Mouse (Mus musculus) kidney, postnatal 14 days (tissue): Measurements from ENCODE around the gene Fut9.

Experiments used
- DNase-seq: peaks from one replicate; pipeline ENCODE4 v3.0.0; 2022; ENCODE audit warnings: mixed read lengths

Gene Fut9

DNA sequence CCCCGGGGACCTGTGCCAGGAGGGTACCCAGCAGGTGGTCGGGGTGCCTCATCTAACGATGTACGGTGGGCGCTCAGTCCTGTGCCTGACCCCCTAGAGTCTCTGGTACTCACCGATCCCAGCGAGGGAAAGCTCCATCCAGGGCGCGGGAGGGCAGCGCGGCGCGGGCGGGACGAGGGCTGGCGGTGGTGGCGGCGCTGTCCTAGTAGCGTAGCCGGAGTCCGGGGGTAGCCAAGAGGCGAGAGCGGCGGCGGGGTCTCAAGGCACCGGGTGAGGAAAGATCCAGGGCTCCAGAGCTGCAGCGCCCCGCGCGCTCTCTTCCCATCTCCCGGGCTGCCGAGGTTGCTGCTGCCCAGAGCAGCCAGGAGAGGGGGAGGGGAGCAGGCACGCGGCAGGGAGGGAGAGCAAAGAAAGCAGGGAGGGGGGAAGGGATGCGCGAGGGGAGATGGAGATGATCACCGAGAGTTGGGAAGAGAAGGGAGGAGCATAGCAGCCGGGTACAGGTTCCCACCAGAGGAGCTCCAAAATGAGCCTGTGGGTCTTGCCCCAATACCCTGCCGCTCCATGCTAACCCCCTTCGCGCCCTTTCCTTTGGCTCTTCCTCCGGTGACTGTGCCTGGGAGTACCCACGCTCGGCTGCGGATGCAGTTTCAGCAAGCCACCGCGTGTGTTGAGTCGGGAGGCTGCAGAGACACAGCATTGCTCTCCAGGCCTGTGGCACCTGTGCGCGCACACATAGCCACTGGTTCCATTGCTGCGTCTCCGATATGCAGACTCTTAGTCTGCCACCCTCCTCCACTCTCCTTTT, at the start of gene Fut9:
Gene Fut9, minus strand, starts transcription at position 769 of the 808 bp plus-strand sequence.
- peak; percentile 71 for DNase-seq

DNA sequence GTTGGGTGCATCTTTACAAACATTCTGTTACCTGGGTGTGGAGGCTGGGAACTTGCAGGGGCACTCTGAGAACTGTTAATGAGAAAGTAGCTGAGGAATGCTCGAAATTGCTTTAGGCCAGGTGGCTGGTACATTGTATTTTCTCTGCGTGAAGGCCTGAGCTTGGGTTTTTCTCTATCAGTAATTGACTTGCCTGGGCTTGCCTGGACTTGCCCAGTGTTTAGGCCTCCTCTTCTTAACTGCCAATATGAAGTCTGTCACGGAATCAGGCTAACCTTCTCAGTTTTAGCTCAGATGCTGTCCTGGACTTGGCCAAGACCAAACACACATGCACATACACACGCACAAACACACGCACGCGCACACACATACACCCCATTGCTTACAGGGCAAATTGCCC, 15.7 kb upstream of the Fut9 start:
- DNase-seq: no peak

DNA sequence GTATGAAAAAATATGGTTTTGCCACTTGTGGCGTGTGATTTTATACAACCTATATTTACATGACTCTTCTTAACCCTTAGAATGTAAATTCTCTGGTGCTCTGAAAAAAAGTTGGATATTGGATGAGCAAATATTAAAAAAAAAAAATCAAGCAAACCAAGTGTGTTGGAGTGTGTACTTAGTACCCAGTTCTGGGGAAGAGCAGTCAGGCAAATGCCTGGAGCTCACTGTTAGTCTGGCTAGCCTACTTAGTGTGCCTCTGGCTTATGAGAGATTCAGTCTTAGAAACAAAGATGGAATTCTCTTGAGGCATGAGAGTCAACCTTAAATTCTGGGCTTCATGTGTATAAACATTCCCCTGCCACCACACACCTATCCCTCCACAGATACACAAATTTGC, 13.3 kb upstream of the Fut9 start:
- no peak for DNase-seq

DNA sequence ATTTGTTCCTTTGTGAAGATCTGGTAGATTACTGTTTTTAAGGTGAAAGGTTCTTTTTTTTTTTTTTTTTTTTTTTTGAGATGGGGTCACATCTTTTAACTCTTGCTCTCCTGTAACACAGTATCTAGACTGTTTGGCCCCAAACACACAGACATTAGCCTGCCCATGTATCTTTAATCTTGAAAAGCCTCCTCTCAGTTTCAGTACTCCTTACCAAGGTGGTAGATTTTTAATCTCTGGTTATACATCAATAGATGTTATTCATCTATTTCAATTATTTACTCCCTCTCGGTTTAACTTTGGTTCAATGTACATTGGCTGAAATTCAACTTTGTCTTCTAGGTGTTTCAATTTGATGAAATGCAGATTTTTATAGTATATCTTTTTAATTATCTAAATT, 10.0 kb upstream of the Fut9 start:
- no peak for DNase-seq

DNA sequence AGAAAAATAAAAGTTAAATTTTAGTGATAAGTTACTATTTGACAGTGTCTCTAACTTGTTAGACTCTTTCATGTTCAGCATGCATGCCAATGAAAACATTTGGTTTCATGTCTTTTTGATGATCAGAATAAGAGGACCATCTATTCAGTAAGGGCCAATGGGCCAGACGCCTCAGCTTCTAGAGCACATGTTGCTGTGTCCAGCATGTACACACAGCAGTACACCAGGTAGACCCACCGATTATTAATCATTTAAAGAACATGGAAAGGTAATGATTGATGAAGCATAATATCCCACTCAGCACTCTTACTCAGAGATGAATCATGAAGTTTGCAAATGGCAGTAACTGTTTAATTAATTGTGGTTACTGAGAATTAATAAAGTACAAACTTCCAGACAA, 1.7 kb upstream of the Fut9 start:
- DNase-seq: peak; percentile 28

DNA sequence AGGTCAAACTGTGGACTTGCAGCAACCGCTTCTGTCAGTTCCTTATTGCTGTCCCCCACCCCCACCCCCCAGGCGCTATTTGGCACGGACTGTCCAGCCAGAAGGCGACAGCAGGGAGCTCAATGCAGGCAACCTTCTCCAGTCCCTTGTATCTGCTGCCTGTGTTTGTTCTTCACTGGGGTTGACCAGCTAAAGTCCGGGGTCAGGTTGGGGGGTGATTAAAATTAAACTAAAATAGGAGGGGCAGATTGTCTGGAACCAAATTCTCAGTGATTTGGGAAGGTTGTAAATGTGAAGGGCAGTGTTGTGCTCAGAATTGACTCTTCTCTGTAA, 206 bp upstream of the Fut9 start:
- peak; percentile 70 for DNase-seq

DNA sequence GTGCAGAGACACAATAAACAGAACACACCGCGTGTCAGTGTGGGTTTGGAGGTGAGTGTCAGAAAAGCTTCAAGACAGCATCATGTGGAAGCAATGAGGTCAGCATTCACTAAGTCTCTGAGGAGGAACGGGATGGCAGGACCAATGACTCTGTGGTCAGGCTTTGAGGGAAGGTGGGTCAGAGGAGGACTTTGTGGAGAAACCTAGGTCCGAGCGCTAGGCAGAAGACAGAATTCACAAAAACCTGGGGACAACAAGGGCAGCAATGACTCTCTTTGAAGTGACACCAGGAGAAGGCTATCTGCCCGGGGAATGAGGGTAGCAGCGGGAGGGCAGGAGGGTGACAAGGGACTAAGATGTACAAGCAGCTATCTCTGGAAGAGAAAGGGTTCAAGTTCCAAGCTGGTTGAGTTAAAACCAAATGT, 981 bp downstream of the Fut9 start:
- peak; percentile 10 for DNase-seq

DNA sequence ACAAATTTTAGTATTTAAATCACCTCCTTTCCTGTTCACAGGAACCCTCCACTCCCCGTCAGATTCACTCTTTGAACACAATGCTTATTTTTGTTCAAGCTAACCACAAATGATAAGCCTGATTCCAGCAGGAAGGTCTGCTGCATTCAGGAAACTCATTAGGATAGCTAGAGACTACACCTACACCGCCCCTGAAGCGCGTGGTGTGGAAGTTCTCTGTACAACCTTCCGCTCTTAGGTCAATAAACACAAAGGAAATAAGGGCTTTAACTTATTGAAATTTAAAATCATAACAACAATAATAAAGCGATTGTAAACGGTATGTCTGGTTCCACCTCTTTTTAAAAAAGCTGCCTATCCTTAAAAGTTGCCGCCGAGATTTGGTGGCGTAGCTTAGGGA, 1.6 kb downstream of the Fut9 start:
- DNase-seq: no peak

DNA sequence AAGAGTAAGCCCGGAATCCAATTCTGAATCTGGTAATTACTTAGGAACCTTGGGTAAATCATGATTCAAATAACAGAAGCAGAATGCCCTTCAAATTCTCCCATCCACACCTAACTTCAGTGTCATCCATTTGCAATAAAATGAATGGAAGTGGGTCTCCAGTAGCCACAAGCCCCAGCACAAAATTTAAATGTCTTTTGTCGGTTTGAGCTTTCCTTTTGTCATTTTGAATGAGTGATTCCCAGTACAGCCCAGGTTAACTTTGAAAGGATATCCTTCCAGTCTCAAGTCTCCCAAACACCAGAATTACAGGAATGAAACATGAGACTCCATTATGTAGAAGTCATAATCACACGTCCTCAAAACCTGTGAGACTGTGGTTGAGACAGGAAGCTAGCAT, 3.9 kb downstream of the Fut9 start:
- no peak for DNase-seq

DNA sequence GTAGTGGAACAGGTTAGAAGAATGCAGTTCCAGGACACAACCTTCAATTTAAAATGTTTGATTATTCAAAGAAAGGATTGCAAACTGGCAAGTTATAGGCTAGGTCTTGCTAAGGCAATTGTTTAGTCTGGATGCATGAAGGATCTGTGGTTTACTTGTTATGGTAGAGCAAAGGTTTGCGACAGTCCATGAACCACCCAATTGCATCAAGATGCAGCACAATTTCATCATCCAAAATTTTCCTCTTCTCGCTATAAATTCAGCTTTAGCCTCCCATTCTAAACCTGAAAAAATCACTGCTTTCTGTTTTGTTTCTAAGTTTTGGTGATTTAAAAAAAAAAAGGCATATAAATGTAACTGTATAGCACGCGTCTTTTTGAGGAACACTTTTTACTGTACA, 14.8 kb downstream of the Fut9 start:
- DNase-seq: no peak

DNA sequence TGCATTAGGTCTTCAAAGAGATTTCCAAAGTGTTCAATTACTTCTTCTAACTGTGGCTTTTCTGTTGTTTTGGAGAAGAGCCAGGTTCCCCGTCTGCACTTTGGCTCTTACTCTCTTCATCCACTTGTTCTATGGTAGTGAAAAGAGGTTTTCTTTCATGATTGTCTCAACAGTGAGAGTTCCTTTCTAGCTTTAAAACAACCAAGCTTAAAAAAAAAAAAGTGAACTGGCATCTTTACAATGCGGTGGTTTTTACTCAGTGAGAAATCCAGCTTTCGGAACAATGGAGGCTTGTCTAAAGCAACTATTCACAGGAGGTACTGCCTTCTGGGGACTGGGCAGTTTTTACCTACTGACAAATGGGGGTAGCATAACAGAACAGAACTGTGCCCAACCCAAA, 31.4 kb downstream of the Fut9 start:
- DNase-seq: no peak

DNA sequence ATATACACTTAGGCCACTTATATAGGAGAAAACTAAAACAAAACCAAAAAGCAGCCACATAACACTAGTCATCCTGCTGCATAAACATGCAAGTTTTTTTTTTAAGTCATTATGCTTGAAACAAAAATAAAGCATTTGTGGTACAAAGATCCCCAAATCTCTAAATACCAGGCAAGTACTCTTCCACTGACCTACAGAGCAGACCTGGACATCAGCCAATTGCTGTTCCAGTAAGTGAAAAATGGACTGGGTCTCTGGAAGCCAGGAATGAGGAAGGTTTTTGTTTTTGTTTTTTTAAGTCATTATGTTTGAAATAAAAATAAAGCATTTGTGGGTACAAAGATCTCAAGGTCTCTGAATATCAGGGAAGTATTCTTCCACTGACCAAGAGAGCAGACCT, 37.0 kb downstream of the Fut9 start:
- peak; percentile 56 for DNase-seq

DNA sequence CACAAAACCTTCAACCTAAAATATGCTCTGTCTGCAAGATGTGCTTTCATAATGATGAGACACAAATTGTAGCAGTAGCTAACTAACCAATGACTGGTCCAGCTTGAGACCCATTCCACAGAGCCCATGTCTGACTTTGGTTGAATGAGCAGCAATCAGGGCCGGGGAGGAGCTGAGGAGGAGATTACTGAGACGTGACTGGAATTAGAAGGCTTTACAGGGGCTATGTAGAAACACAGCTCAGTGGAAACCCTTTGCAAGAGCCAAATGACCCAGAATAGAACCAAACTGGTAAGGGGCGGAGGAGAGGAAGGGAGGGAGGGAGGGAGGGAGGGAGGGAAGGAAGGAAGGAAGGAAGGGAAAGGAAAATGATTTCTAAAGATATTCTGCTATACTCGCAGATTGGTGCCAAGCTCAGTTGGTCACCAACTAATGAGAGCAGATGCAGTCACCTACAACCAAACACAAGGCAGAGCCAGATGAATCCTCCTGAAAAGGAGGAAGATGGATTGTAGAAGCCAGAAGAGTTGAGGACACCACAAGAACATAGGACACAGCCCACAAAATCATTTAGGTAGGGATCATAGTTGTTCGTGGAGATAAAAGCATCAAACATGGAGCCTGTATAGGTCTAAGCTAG, 42.0 kb downstream of the Fut9 start:
- DNase-seq: no peak

DNA sequence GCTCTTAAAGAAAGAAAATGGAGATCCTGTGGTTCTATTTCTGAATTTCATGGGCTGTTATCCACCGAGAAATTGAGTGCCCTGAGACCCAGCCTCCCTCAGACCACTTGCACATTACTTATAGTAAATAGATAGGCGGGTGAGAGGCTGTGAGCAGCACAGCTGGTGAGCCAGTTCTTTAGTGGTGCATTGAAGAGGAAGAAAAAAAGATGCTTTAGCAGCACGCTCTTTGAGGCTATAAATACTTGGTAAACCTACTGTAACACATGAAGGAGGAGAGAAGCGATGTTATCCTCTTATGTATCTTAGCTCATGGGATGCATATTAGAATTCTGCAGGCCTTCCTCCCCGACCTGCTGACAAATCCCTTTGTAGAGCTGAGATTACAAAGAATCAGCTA, 58.5 kb downstream of the Fut9 start:
- DNase-seq: no peak

DNA sequence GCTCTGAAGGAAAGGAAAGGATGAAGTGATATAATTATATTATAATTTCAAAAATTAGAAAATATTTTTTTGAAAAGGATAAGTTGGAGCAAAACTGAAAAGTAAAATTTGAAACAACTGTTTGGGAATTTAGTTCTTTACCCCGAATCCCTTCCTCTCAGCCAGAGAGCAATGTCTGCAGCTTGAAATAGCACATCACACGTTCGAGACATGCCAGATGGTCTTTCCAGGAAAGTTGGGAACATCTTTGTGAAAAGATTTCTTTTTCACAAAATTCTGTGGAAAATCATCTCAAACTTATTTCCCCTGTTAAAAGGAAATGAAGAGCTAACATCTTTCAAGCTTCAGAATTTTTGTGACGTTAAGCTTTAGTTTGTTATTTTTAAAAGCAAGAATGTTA, 61.3 kb downstream of the Fut9 start:
- no peak for DNase-seq

DNA sequence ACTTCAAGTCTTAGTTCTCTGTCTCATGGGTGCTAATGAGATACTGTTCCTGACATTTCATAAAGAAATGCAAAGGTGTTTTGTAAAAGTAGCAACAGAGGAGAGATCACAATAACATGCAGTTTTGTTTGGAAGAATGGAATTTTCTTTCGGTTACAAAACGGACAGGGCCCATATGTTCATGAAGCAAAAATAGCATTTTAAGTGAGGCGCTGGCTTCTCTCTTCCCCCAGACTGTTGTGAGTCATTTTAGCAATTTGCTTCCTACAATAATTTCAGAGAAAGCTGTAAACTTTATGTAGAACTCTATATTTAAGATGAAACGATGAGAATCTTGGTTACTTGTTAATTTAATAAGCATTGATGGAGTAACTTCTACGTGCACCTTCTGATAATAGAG, 78.5 kb downstream of the Fut9 start:
- DNase-seq: no peak

DNA sequence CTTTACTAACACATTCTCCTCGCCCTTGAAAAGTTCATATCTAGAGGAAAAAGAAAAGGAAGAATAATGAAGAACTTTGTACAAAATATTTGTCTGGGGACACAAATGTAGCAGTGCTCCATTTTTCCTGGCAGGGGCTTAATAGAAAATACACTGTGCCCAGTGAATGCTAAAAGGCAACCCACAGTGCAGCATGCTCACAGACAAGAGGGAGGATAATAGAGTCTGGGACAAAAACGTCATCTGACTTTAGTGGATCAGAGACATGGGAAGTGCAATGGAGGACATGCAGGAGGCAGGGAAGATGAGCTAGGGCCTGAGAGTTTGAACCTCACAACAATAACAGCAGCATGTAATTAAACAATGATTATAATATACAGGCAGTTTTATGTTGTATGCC, 86.1 kb downstream of the Fut9 start:
- no peak for DNase-seq

DNA sequence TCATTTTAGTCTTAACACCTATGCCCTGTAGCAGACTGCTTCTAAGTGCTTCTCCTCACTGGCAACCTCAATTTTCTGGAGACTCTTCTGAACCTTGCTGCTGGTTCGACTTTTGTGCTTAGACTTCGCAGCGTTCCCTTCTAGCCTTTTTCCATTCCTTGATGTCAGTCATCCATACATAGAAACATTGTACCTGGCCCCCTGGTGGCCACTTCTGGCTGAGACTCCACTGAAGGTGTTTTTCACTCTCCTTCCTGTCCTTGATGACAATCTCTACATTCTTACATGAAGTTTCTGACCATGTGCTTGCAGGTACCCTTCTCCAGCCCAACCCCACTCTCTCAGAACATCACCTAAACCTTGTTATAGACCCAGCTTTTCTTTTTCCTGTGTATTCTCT, 115.1 kb downstream of the Fut9 start:
- peak; percentile 24 for DNase-seq

DNA sequence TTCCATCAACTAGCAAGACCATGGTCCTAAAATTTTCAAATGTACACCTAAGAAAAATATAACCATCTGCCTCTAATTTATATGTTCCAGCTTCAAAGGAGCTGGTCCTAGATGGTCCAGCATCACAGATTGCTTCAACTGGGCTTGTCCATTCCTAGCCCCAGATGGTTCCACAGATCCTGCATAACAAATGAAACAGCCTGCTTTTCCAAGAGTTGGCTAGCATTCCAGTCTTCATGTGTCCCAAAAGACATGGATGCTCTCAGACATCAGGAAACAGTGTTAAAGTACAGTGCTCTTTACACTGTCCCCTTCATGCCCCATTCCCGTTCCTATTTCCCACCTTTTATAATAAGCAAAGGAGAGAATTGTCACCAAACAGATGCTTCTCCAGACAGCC, 135.8 kb downstream of the Fut9 start:
- no peak for DNase-seq

DNA sequence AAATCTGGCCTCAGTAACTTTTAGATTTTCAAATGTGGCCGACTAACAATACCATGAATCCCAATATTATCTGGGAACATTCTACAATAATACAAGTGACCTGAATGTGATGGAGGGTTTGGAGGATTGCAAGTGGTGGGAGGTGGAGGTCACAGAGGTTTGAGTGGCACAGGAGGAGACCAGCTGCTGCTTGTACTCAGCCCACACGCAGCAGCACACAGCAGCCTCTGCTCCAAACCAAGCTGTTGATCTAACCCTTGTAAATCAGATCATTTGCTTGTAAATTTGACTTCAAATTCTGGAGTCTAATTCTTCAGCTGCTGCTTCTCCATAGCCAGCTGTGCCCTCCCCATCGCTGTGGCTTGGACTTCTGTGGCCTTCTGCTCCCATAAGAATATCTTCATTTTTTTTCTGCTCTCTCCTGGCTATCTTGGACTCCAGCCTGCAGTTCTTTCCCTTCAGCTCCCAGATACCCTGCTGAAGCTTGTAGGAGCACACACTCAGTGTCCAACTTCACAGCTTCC, 138.8 kb downstream of the Fut9 start:
- peak; percentile 13 for DNase-seq

DNA sequence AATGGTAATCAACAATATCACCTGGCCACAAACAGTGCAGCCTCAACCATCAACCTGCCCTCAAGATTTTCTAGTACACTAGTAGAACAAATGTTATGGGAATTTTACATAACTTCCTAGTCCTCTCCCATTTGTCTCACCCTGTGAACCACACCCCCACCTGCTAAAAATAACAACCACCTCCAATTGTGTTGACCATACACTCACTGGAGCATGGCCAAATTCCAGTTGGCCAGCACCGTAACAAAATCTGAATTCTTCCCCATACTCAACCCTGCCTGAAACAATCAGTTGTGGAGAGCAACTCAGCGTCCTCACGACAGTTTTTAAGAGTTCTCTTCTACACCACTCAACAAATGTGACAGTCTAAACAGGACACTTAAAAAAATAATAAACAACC, 141.3 kb downstream of the Fut9 start:
- DNase-seq: no peak

DNA sequence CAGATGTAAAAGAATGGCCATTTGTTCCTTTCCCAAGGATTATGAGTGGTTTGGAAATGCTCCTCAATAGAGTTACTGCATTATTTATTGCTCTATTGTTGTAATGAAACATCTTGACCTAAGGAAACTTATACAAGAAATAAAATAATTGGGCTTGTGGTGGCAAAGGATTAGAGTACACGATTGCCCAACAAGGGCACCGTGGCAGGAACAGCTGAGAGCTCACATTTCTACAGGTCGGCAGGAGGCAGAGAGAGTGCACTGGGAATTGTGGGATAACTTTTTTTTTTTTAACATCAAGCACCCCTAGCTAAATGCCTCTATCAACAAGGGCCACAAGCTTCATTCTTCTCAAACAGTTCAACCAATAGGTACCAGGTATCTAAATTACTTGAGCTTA, 148.1 kb downstream of the Fut9 start:
- no peak for DNase-seq

DNA sequence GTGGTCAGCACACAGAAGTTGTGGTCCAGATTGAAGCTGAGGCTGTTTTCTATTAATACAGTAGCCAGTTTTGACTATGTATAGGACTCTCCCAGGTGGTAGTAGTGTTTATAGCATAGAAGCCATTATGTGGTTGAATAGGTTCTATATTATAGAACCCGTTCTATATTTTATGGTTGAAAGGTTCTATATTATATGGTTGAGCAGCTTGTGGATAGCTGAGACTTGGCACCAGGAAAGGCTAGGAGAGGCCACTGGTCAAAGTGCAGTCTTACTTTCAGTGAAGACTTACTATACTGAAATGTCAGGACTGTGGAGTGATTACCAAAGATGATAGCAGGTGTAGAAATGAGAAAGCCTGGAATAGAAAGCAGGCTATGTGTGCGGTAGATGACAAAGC, 151.9 kb downstream of the Fut9 start:
- DNase-seq: peak; percentile 23

DNA sequence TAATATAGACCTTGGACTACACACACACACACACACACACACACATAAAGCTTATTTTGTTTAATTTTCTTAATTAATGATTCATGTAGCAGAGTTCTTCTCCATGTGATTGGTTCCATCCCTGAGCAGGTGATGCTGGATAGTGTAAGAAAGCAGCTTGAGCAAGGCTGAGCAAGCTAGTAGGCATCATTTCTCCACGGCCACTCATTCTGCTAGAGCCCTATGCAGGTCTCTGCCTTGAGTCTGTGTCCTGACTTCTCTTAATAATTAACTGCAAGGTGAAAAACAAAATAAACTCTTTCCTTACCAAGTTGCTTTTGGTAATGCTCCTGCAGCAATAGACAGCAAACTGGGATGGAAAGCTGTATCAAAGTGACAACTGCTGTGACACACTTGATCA, 152.5 kb downstream of the Fut9 start:
- DNase-seq: no peak

DNA sequence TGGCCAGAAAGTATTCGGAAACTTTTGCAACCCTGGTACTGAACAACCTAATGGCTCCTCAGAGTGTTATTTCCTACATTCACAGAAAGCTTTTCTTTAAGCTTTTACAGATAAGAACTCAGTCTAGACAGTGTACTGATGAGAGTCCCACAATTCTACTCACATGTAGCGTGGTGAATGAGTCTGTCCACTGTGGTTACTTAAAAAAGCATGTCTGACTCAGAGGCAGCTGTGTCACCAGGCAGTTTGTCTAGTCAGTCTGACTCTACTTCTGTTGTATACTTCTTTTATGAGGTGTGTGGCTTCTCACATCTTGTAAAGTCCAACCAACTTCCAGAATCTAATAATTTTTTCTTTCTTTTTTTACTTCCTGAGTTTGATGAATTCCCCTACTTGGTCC, 154.5 kb downstream of the Fut9 start:
- no peak for DNase-seq
